Comparison of ENCODE assay signal across 8 mouse cellular contexts in the genomic region with DNA sequence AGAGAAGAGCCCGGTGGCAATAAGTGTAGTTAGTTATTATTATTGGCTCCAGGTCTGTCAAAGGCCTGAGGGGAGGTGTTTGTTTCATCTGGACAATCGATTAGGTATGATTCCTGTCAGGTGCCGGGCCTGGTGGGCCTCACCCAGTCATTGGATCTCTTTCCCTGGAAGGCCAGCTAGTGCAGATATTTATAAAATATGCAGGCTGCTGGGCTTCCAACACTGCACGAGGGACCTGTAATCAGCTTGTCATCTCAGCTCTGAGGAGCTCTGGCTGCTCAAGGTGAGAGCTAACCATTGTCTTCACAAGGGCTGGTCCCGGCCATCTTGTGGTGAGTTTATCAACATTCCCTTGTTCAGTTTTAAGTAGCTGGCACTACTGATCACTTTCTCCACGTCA. TPM values are rescaled to one million over a fixed set of nuclear protein-coding genes. Genes with fewer than 3 reads are reported as not detected.
DNase-seq lines count a peak whose midpoint lies in the region; ATAC-seq and TF ChIP-seq lines count a peak whose summit lies in the region.

No protein-coding gene starts in this region.

- H3K4me3 ChIP-seq in forebrain, embryonic 10.5 days: peak overlapping the region; percentile 78
- H3K4me3 ChIP-seq in forebrain, embryonic 16.5 days (replicated peaks; ENCODE audit: low read length): no peak overlapping the region
- H3K4me3 ChIP-seq in ES-E14 (ENCODE audit: insufficient read depth in 1 of 2, low read depth in 1 of 2, low read length in 2 of 2, poor library complexity in 1 of 2, severe bottlenecking in 1 of 2) (peak overlapping the region; percentile 95 to 96), macrophage (ENCODE audit: inconsistent target) (peak overlapping the region; percentile 77)
- peak overlapping the region; percentile 83 for H3K4me3 ChIP-seq in heart, embryonic 15.5 days

- peaks cover 6% of the 10 kb centered on the region; the same call in 1 of the 2 replicates for H3K27me3 ChIP-seq in forebrain, embryonic 10.5 days (ENCODE audit: poor library complexity, severe bottlenecking)
- H3K27me3 ChIP-seq in forebrain, embryonic 16.5 days (replicated peaks; ENCODE audit: control insufficient read depth, insufficient read depth, low read length): peaks cover 1% of the 10 kb centered on the region; the same call in 1 of the 2 replicates
- no peaks in the 10 kb centered on the region for H3K27me3 ChIP-seq in heart, embryonic 15.5 days

- H3K4me2 ChIP-seq in forebrain, embryonic 16.5 days (ENCODE audit: low read length): no peak overlapping the region
- H3K4me2 ChIP-seq in heart, embryonic 15.5 days: peak overlapping the region; percentile 98

- peak overlapping the region; percentile 98 for H3K27ac ChIP-seq in forebrain, embryonic 10.5 days
- H3K27ac ChIP-seq in forebrain, embryonic 16.5 days (ENCODE audit: low read length): no peak overlapping the region
- peak overlapping the region; percentile 97; the same call in 1 of the 2 replicates for H3K27ac ChIP-seq in ES-E14 (ENCODE audit: insufficient read depth, low read depth, low read length, poor library complexity, severe bottlenecking)
- H3K27ac ChIP-seq in heart, embryonic 15.5 days: peak overlapping the region; percentile 96
- peak overlapping the region; percentile 98 for H3K27ac ChIP-seq in macrophage

- in situ Hi-C loops in ES-E14 (cut with MboI; ENCODE audit: low sequenced_read_pairs in 2 of 2, unreplicated experiment in 2 of 2): no loop called here

- H3K4me1 ChIP-seq in forebrain, embryonic 10.5 days: peaks cover 43% of the 10 kb centered on the region
- peaks cover 45% of the 10 kb centered on the region for H3K4me1 ChIP-seq in forebrain, embryonic 16.5 days (replicated peaks; ENCODE audit: control insufficient read depth, insufficient read depth, low read length)
- peaks cover 0 to 2% of the 10 kb centered on the region in 2 experiments; a peak in 2 of 4 replicates for H3K4me1 ChIP-seq in ES-E14 (ENCODE audit: control insufficient read depth in 2 of 2, insufficient read depth in 2 of 2, low read length in 2 of 2, poor library complexity in 1 of 2)
- peaks cover 6% of the 10 kb centered on the region for H3K4me1 ChIP-seq in heart, embryonic 15.5 days (replicated peaks)

- DNase-seq in forebrain, embryonic 10.5 days (ENCODE audit: extremely low spot score, low spot score): peak; percentile 31
- no peak for DNase-seq in ES-E14 (ENCODE audit: low read depth, low spot score)
- no peak for DNase-seq in thymus, postnatal 0 days (ENCODE audit: low spot score)
- no peak for DNase-seq in adrenal gland, postnatal 4 days (ENCODE audit: low spot score in 2 of 2)
- no peak for DNase-seq in ovary, postnatal 36 days (ENCODE audit: low spot score)

- H3K9ac ChIP-seq in forebrain, embryonic 16.5 days (replicated peaks; ENCODE audit: low read depth, low read length): no peak overlapping the region
- H3K9ac ChIP-seq in ES-E14 (ENCODE audit: insufficient read depth, low read depth, low read length, poor library complexity, severe bottlenecking): peak overlapping the region; percentile 89
- no peak overlapping the region for H3K9ac ChIP-seq in heart, embryonic 15.5 days

- peaks cover 42% of the 10 kb centered on the region for H3K79me2 ChIP-seq in macrophage (ENCODE audit: inconsistent target)

- ATAC-seq in forebrain, embryonic 16.5 days: no peak
- no peak for ATAC-seq in heart, embryonic 15.5 days (replicated peaks; ENCODE audit: insufficient number of reproducible peaks, insufficient read depth, low FRiP score, low read depth)

- H3K9me3 ChIP-seq in forebrain, embryonic 10.5 days: no peaks in the 10 kb centered on the region
- no peaks in the 10 kb centered on the region for H3K9me3 ChIP-seq in forebrain, embryonic 16.5 days (ENCODE audit: control insufficient read depth, low read length)
- no peaks in the 10 kb centered on the region for H3K9me3 ChIP-seq in ES-E14 (ENCODE audit: control insufficient read depth, insufficient read depth, low read depth, low read length)
- H3K9me3 ChIP-seq in heart, embryonic 15.5 days (replicated peaks): no peaks in the 10 kb centered on the region

- 17% methylated on average over 6 of the region's 6 CpGs for WGBS in forebrain, embryonic 10.5 days
- WGBS in forebrain, embryonic 16.5 days: 26% methylated on average over 6 of the region's 6 CpGs
- 32% methylated on average over 6 of the region's 6 CpGs for WGBS in heart, embryonic 15.5 days
- 27% methylated on average over 6 of the region's 6 CpGs for WGBS in macrophage (ENCODE audit: missing documents)

- H3K36me3 ChIP-seq in forebrain, embryonic 10.5 days (replicated peaks): no peaks in the 10 kb centered on the region
- H3K36me3 ChIP-seq in forebrain, embryonic 16.5 days (ENCODE audit: control insufficient read depth, insufficient read depth): no peaks in the 10 kb centered on the region
- H3K36me3 ChIP-seq in ES-E14 (ENCODE audit: control insufficient read depth, insufficient read depth, low read length, poor library complexity, severe bottlenecking) (peaks cover 16% of the 10 kb centered on the region; the same call in 1 of the 2 replicates), macrophage (ENCODE audit: inconsistent target) (no peaks in the 10 kb centered on the region)
- H3K36me3 ChIP-seq in heart, embryonic 15.5 days: no peaks in the 10 kb centered on the region

TF ChIP-seq in ES-E14, 5 proteins besides CTCF, POLR2A, EP300 and RAD21:
- TF ChIP-seq MAFK (IDR thresholded peaks at IDR 0.05; ENCODE audit: insufficient read depth, low read depth, low read length): no peak
- TF ChIP-seq HCFC1 (IDR thresholded peaks at IDR 0.05; ENCODE audit: borderline replicate concordance, insufficient read depth, low read length): no peak
- no peak for TF ChIP-seq ZNF384 (IDR thresholded peaks at IDR 0.05; ENCODE audit: low read depth, low read length)
- no peak for TF ChIP-seq ZC3H11A (IDR thresholded peaks at IDR 0.05; ENCODE audit: borderline replicate concordance, low read depth, low read length)
- no peak for TF ChIP-seq CHD2 (IDR thresholded peaks at IDR 0.05; ENCODE audit: low read depth, low read length)
TF ChIP-seq in ES-E14: peak in this region for 0.

RNA-seq across cellular contexts. Expression of gene Tgif1, which starts 0.7 kb away (rescaled TPM):
- 80.2 and 89.6 TPM in 2 replicates for polyA plus RNA-seq in forebrain, embryonic 10.5 days (2016; fragmentation: Nextera tagmentation; extraction: Ambion mirVana)
- polyA plus RNA-seq in forebrain, embryonic 16.5 days (2015; fragmentation: Nextera tagmentation; extraction: Ambion mirVana): 9.7 and 11.8 TPM in 2 replicates
- 74.6 and 87.1 TPM in 2 replicates for total RNA-seq in ES-E14 (2012; rRNA removed)
- polyA plus RNA-seq in heart, embryonic 15.5 days (2015; fragmentation: Nextera tagmentation; extraction: Ambion mirVana): 19.6 and 28.1 TPM in 2 replicates
- total RNA-seq in macrophage (2018; cell fraction: chromatin; rRNA removed): 1,000 to 10,000 TPM in 1 of 26 experiments, 100 to 1,000 TPM in 25; 155 to 1,067 (median 440) TPM
- total RNA-seq in macrophage (2018; cell fraction: cytosol; rRNA removed): 100 to 1,000 TPM in 18 of 26 experiments, 10 to 100 TPM in 8; 49.4 to 328 (median 151) TPM
- total RNA-seq in macrophage (2018; cell fraction: nucleus; rRNA removed): 1,000 to 10,000 TPM in 4 of 26 experiments, 100 to 1,000 TPM in 22; 178 to 1,168 (median 515) TPM
- polyA plus RNA-seq in macrophage (2018): 68.9 to 96.0 TPM (median 82.3 TPM) in 3 replicates
- polyA plus RNA-seq in thymus, postnatal 0 days (2015; fragmentation: Nextera tagmentation; extraction: Ambion mirVana): 36.4 and 37.8 TPM in 2 replicates
- total RNA-seq in adrenal gland, postnatal 4 days (2021): 10 to 100 TPM; 79.0 to 81.1 TPM
